Mouse (Mus musculus) kidney, embryonic 14.5 days (tissue): ENCODE data around the gene Tmem235. TPM values are rescaled to one million over a fixed set of nuclear protein-coding genes. Genes with fewer than 3 reads are reported as not detected.
A peak's percentile ranks its signal among the peaks of the same experiment; 100 is the strongest.

Experiments used
- ATAC-seq: fragments of 200-750 bp; cut with Nextera tagmentation; 2 replicates; pipeline ENCODE4 v1.8.0; 2017; ENCODE audit warnings: moderate number of reproducible peaks, mild to moderate bottlenecking, moderate TSS enrichment, moderate library complexity; ENCODE audit not compliant: low FRiP score, low TSS enrichment
- H3K27ac ChIP-seq: fragments of 300-500 bp; sonication (generic); 2 replicates; pipeline ENCODE4 v1.5.1; 2014; ENCODE audit warnings: low read depth, mild to moderate bottlenecking, low read length, moderate library complexity, mixed read lengths
- H3K27me3 ChIP-seq: fragments of 300-500 bp; sonication (generic); 2 replicates; pipeline ENCODE4 v1.6.1; 2014; ENCODE audit warnings: mild to moderate bottlenecking, low read length; ENCODE audit not compliant: control insufficient read depth, insufficient read depth
- H3K36me3 ChIP-seq: fragments of 300-500 bp; sonication (generic); 2 replicates; pipeline ENCODE4 v1.6.1; 2014; ENCODE audit warnings: low read length, mixed read lengths; ENCODE audit not compliant: control insufficient read depth, insufficient read depth
- H3K4me1 ChIP-seq: fragments of 300-500 bp; sonication (generic); 2 replicates; pipeline ENCODE4 v1.6.1; 2014; ENCODE audit warnings: low read length, mixed read lengths; ENCODE audit not compliant: control insufficient read depth, insufficient read depth
- H3K4me2 ChIP-seq: fragments of 300-500 bp; sonication (generic); replicated peaks from 2 replicates; pipeline ENCODE4 v1.6.1; 2014; ENCODE audit warnings: low read depth, mild to moderate bottlenecking, low read length
- H3K4me3 ChIP-seq: fragments of 300-500 bp; sonication (generic); 2 replicates; pipeline ENCODE4 v1.5.1; 2014; ENCODE audit warnings: mild to moderate bottlenecking, low read length
- H3K9ac ChIP-seq: fragments of 300-500 bp; sonication (generic); 2 replicates; pipeline ENCODE4 v1.6.1; 2014; ENCODE audit warnings: low read depth, mild to moderate bottlenecking, low read length, moderate library complexity
- H3K9me3 ChIP-seq: fragments of 300-500 bp; sonication (generic); 2 replicates; pipeline ENCODE4 v1.6.1; 2016; ENCODE audit warnings: low read length; ENCODE audit not compliant: control insufficient read depth
- WGBS: fragments of 180-500 bp; shearing (Covaris S2); extraction: QIAGEN DNeasy Blood & Tissue Kit; methylation state at CpG from one replicate; pipeline ENCODE4 v1.1.7; 2014; 5-methylcytosine and 5-hydroxymethylcytosine counted together
- polyA plus RNA-seq: library from polyadenylated mRNA; unstranded; fragments of >200 nt; fragmentation: Nextera tagmentation; extraction: Ambion mirVana; gene quantifications from 2 replicates; pipeline ENCODE4 v1.2.1, GENCODE M21; 2014

Tmem235 gene
- polyA plus RNA-seq, 1 experiment from 2014 or later = not detected

GRCm38 (mm10) chr11:117823411-117823810, 37.1 kb upstream of the Tmem235 start:
- H3K36me3 ChIP-seq = peaks cover 52% of the 10 kb centered on the region
- no peak overlapping the region for H3K4me3 ChIP-seq

GRCm38 (mm10) chr11:117824060-117824969, 36.2 kb upstream of the Tmem235 start:
- Histone ChIP-seq H3K9ac (peak overlapping the region; percentile 80), H3K9me3 (no peaks in the 10 kb centered on the region), H3K36me3 (peaks cover 43% of the 10 kb centered on the region), H3K27me3 (no peaks in the 10 kb centered on the region), H3K4me2 (peak overlapping the region; percentile 87), H3K4me3 (peak overlapping the region; percentile 74), H3K27ac (no peak overlapping the region; the same call in 1 of the 2 replicates), H3K4me1 (peaks cover 47% of the 10 kb centered on the region)
- peak; percentile 65 for ATAC-seq
- WGBS = 19% methylated on average over 23 of the region's 23 CpGs

More at GRCm38 (mm10) chr11:117823411-117823810, 37.1 kb upstream of the Tmem235 start:
- no peaks in the 10 kb centered on the region for H3K27me3 ChIP-seq
- no peak overlapping the region for H3K27ac ChIP-seq
- H3K9me3 ChIP-seq = no peaks in the 10 kb centered on the region
- H3K9ac ChIP-seq = no peak overlapping the region
- H3K4me2 ChIP-seq = 0 out of 2 replicates have a peak overlapping the region, but pooled peaks have one; percentile 4
- no peak for ATAC-seq
- WGBS = 87% methylated on average over 6 of the region's 6 CpGs
- peaks cover 39% of the 10 kb centered on the region for H3K4me1 ChIP-seq

- Histone ChIP-seq H3K4me3 (peak within 1 kb of the TSS; percentile 74), H3K27ac (peak within 1 kb of the TSS; percentile 96), H3K4me2 (peak within 1 kb of the TSS; percentile 87), H3K36me3 (peaks cover 31% of the 10 kb centered on the region), H3K27me3 (no peaks in the 10 kb centered on the region), H3K9me3 (no peaks in the 10 kb centered on the region), H3K4me1 (peaks cover 58% of the 10 kb centered on the region), H3K9ac (peak within 1 kb of the TSS; percentile 80)
- peak; percentile 72 for ATAC-seq
- under 1% methylated on average over 34 of the region's 34 CpGs for WGBS
Observed at GRCm38 (mm10) chr11:117825333-117826101, 35.0 kb upstream of the Tmem235 start, which contains the start of the genes Afmid and Tk1. Gene Afmid (plus strand): TSS chr11:117825924. Gene Tk1 (minus strand): TSS chr11:117826092.

GRCm38 (mm10) chr11:117826164-117826563, 34.4 kb upstream of the Tmem235 start:
- no peaks in the 10 kb centered on the region for H3K27me3 ChIP-seq
- peak overlapping the region; percentile 87 for H3K4me2 ChIP-seq
- H3K9me3 ChIP-seq = no peaks in the 10 kb centered on the region
- peak overlapping the region; percentile 80 for H3K9ac ChIP-seq
- peak; percentile 22; the same call in 1 of the 2 replicates for ATAC-seq
- peaks cover 25% of the 10 kb centered on the region for H3K36me3 ChIP-seq
- WGBS = 8% methylated on average over 5 of the region's 5 CpGs
- peak overlapping the region; percentile 96 for H3K27ac ChIP-seq
- H3K4me1 ChIP-seq = peaks cover 58% of the 10 kb centered on the region
- peak overlapping the region; percentile 74 for H3K4me3 ChIP-seq

GRCm38 (mm10) chr11:117826916-117827315, 33.6 kb upstream of the Tmem235 start:
- no peak for ATAC-seq
- Histone ChIP-seq H3K27ac (no peak overlapping the region), H3K4me1 (peaks cover 56% of the 10 kb centered on the region), H3K9me3 (no peaks in the 10 kb centered on the region), H3K9ac (no peak overlapping the region; the same call in 1 of the 2 replicates), H3K4me2 (no peak overlapping the region), H3K4me3 (no peak overlapping the region), H3K36me3 (peaks cover 17% of the 10 kb centered on the region), H3K27me3 (no peaks in the 10 kb centered on the region)
- WGBS = 58% methylated on average over 8 of the region's 8 CpGs

- no peak overlapping the region for H3K9ac ChIP-seq
- peaks cover 13% of the 10 kb centered on the region for H3K36me3 ChIP-seq
- H3K4me2 ChIP-seq = no peak overlapping the region
- H3K9me3 ChIP-seq = no peaks in the 10 kb centered on the region
- 60% methylated on average over 3 of the region's 3 CpGs for WGBS
- ATAC-seq = no peak
- H3K4me1 ChIP-seq = peaks cover 58% of the 10 kb centered on the region
- 0 out of 2 replicates have a peak overlapping the region, but pooled peaks have one; percentile 7 for H3K27ac ChIP-seq
- no peak overlapping the region for H3K4me3 ChIP-seq
- no peaks in the 10 kb centered on the region for H3K27me3 ChIP-seq
Observed at GRCm38 (mm10) chr11:117827386-117827785, 33.2 kb upstream of the Tmem235 start.

- no peaks in the 10 kb centered on the region for H3K27me3 ChIP-seq
- no peaks in the 10 kb centered on the region for H3K9me3 ChIP-seq
- no peak overlapping the region for H3K4me3 ChIP-seq
- H3K4me2 ChIP-seq = no peak overlapping the region
- ATAC-seq = no peak
- peaks cover 57% of the 10 kb centered on the region for H3K4me1 ChIP-seq
- H3K27ac ChIP-seq = peak overlapping the region; percentile 59; the same call in 1 of the 2 replicates
- H3K36me3 ChIP-seq = peaks cover 6% of the 10 kb centered on the region
- WGBS = 77% methylated on average over 18 of the region's 18 CpGs
- H3K9ac ChIP-seq = peak overlapping the region; percentile 12; the same call in 1 of the 2 replicates
Observed at GRCm38 (mm10) chr11:117828149-117828887, 32.2 kb upstream of the Tmem235 start.

- Histone ChIP-seq H3K4me2 (no peak overlapping the region), H3K36me3 (no peaks in the 10 kb centered on the region; the same call in 1 of the 2 replicates), H3K27ac (peak overlapping the region; percentile 59), H3K4me3 (no peak overlapping the region), H3K9me3 (no peaks in the 10 kb centered on the region), H3K9ac (peak overlapping the region; percentile 12; the same call in 1 of the 2 replicates), H3K4me1 (peaks cover 51% of the 10 kb centered on the region), H3K27me3 (no peaks in the 10 kb centered on the region)
- 54% methylated on average over 9 of the region's 9 CpGs for WGBS
- ATAC-seq = no peak
Observed at GRCm38 (mm10) chr11:117828888-117829604, 31.5 kb upstream of the Tmem235 start.
